Mouse (Mus musculus) embryonic facial prominence, embryonic 14.5 days (tissue): ENCODE data around the gene Slc39a9. TPM values are rescaled to one million over a fixed set of nuclear protein-coding genes. Genes with fewer than 3 reads are reported as not detected.

ENCODE experiments used
- ATAC-seq: fragments of 200-750 bp; cut with Nextera tagmentation; 2 replicates; pipeline ENCODE4 v1.8.0; 2017; ENCODE audit warnings: low read depth, moderate number of reproducible peaks, moderate TSS enrichment
- DNase-seq: peaks from one replicate; pipeline ENCODE4 v3.0.0-alpha.2; 2015; ENCODE audit warnings: low spot score
- H3K27ac ChIP-seq: fragments of 300-500 bp; sonication (generic); replicated peaks from 2 replicates; pipeline ENCODE4 v1.5.1; 2014; ENCODE audit warnings: low read depth, mild to moderate bottlenecking, low read length, moderate library complexity
- H3K27me3 ChIP-seq: fragments of 300-500 bp; sonication (generic); replicated peaks from 2 replicates; pipeline ENCODE4 v1.6.1; 2014; ENCODE audit warnings: low read length; ENCODE audit not compliant: control insufficient read depth, insufficient read depth
- H3K36me3 ChIP-seq: fragments of 300-500 bp; sonication (generic); 2 replicates; pipeline ENCODE4 v1.6.1; 2014; ENCODE audit warnings: low read length, mixed read lengths; ENCODE audit not compliant: control insufficient read depth, insufficient read depth
- H3K4me1 ChIP-seq: fragments of 300-500 bp; sonication (generic); 2 replicates; pipeline ENCODE4 v1.6.1; 2014; ENCODE audit warnings: antibody characterized with exemption, low read length; ENCODE audit not compliant: control insufficient read depth, insufficient read depth
- H3K4me2 ChIP-seq: fragments of 300-500 bp; sonication (generic); 2 replicates; pipeline ENCODE4 v1.6.1; 2014; ENCODE audit warnings: low read depth, mild to moderate bottlenecking, low read length, moderate library complexity, mixed read lengths
- H3K4me3 ChIP-seq: fragments of 300-500 bp; sonication (generic); 2 replicates; pipeline ENCODE4 v1.5.1; 2014; ENCODE audit warnings: low read depth, mild to moderate bottlenecking, low read length
- H3K9ac ChIP-seq: fragments of 300-500 bp; sonication (generic); 2 replicates; pipeline ENCODE4 v1.6.1; 2014; ENCODE audit warnings: low read depth, mild to moderate bottlenecking, low read length, moderate library complexity, mixed read lengths
- H3K9me3 ChIP-seq: fragments of 300-500 bp; sonication (generic); 2 replicates; pipeline ENCODE4 v1.6.1; 2016; ENCODE audit warnings: low read length; ENCODE audit not compliant: control insufficient read depth
- WGBS: fragments of 180-500 bp; shearing (Covaris S2); extraction: QIAGEN DNeasy Blood & Tissue Kit; methylation state at CpG from one replicate; pipeline ENCODE4 v1.1.7; 2014; 5-methylcytosine and 5-hydroxymethylcytosine counted together
- polyA plus RNA-seq: library from polyadenylated mRNA; unstranded; fragments of >200 nt; fragmentation: Nextera tagmentation; extraction: Ambion mirVana; gene quantifications from 2 replicates; pipeline ENCODE4 v1.2.1, GENCODE M21; 2014

Gene Slc39a9
- polyA plus RNA-seq, 1 experiment from 2014 or later = 26.7 TPM

GRCm38 (mm10) chr12:80663935-80664334 is 20.3 kb downstream of the Slc39a9 start:
- 76% methylated on average over 2 of the region's 2 CpGs for WGBS
- H3K9ac ChIP-seq = no peak overlapping the region
- no peaks in the 10 kb centered on the region for H3K9me3 ChIP-seq
- no peak overlapping the region for H3K4me3 ChIP-seq
- no peak overlapping the region for H3K27ac ChIP-seq
- peaks cover 47% of the 10 kb centered on the region for H3K36me3 ChIP-seq
- no peaks in the 10 kb centered on the region for H3K4me1 ChIP-seq
- no peak for DNase-seq
- ATAC-seq = no peak
- no peaks in the 10 kb centered on the region for H3K27me3 ChIP-seq
- no peak overlapping the region for H3K4me2 ChIP-seq

GRCm38 (mm10) chr12:80668391-80668790 is 24.7 kb downstream of the Slc39a9 start:
- no peaks in the 10 kb centered on the region for H3K4me1 ChIP-seq
- DNase-seq (no peak), ATAC-seq (no peak)
- H3K27me3 ChIP-seq = no peaks in the 10 kb centered on the region
- H3K4me3 ChIP-seq = no peak overlapping the region
- no peak overlapping the region for H3K4me2 ChIP-seq
- H3K9me3 ChIP-seq = no peaks in the 10 kb centered on the region
- H3K27ac ChIP-seq = no peak overlapping the region
- H3K36me3 ChIP-seq = peaks cover 62% of the 10 kb centered on the region
- no peak overlapping the region for H3K9ac ChIP-seq
- 80% methylated on average over 2 of the region's 2 CpGs for WGBS

- H3K4me2 ChIP-seq = no peak overlapping the region
- no peaks in the 10 kb centered on the region for H3K4me1 ChIP-seq
- no peaks in the 10 kb centered on the region for H3K27me3 ChIP-seq
- ATAC-seq = peak; percentile 57; the same call in 1 of the 2 replicates
- H3K9ac ChIP-seq = no peak overlapping the region
- no peaks in the 10 kb centered on the region for H3K9me3 ChIP-seq
- DNase-seq = peak; percentile 64
- H3K27ac ChIP-seq = no peak overlapping the region
- peaks cover 69% of the 10 kb centered on the region for H3K36me3 ChIP-seq
- H3K4me3 ChIP-seq = no peak overlapping the region
- WGBS = 16% methylated on average over 3 of the region's 3 CpGs
Measured at GRCm38 (mm10) chr12:80673170-80673569, 29.5 kb downstream of the Slc39a9 start.

GRCm38 (mm10) chr12:80681340-80681739 is 37.7 kb downstream of the Slc39a9 start:
- Histone ChIP-seq H3K27ac (no peak overlapping the region), H3K9me3 (no peaks in the 10 kb centered on the region), H3K27me3 (no peaks in the 10 kb centered on the region), H3K4me2 (no peak overlapping the region), H3K4me3 (no peak overlapping the region), H3K36me3 (peaks cover 30% of the 10 kb centered on the region), H3K9ac (no peak overlapping the region), H3K4me1 (no peaks in the 10 kb centered on the region)
- peak; percentile 40 for DNase-seq
- 81% methylated on average over 1 of the region's 1 CpGs for WGBS
- 0 out of 2 replicates have a peak, but pooled peaks have one; percentile 26 for ATAC-seq

GRCm38 (mm10) chr12:80683554-80683953 is 39.9 kb downstream of the Slc39a9 start:
- Histone ChIP-seq H3K4me2 (no peak overlapping the region), H3K27me3 (no peaks in the 10 kb centered on the region), H3K4me3 (no peak overlapping the region), H3K9ac (no peak overlapping the region), H3K9me3 (no peaks in the 10 kb centered on the region), H3K27ac (no peak overlapping the region), H3K4me1 (no peaks in the 10 kb centered on the region), H3K36me3 (peaks cover 18% of the 10 kb centered on the region)
- WGBS = 86% methylated on average over 3 of the region's 3 CpGs
- DNase-seq = no peak
- ATAC-seq = no peak

GRCm38 (mm10) chr12:80684316-80684715 is 40.6 kb downstream of the Slc39a9 start:
- no peaks in the 10 kb centered on the region for H3K9me3 ChIP-seq
- no peaks in the 10 kb centered on the region for H3K4me1 ChIP-seq
- WGBS = 77% methylated on average over 3 of the region's 3 CpGs
- H3K27me3 ChIP-seq = no peaks in the 10 kb centered on the region
- DNase-seq (no peak), ATAC-seq (no peak)
- no peak overlapping the region for H3K4me3 ChIP-seq
- no peak overlapping the region for H3K27ac ChIP-seq
- H3K4me2 ChIP-seq = no peak overlapping the region
- peaks cover 13% of the 10 kb centered on the region for H3K36me3 ChIP-seq
- H3K9ac ChIP-seq = no peak overlapping the region

GRCm38 (mm10) chr12:80687788-80688211 is 44.1 kb downstream of the Slc39a9 start:
- WGBS = 61% methylated on average over 10 of the region's 10 CpGs
- H3K27ac ChIP-seq = no peak overlapping the region

GRCm38 (mm10) chr12:80689696-80690095 is 46.0 kb downstream of the Slc39a9 start:
- H3K9me3 ChIP-seq = no peaks in the 10 kb centered on the region
- DNase-seq (peak; percentile 16), ATAC-seq (no peak)
- H3K27ac ChIP-seq = no peak overlapping the region
- peaks cover 38% of the 10 kb centered on the region for H3K27me3 ChIP-seq
- H3K4me3 ChIP-seq = no peak overlapping the region
- H3K4me1 ChIP-seq = peaks cover 15% of the 10 kb centered on the region
- no peak overlapping the region for H3K9ac ChIP-seq
- WGBS = 47% methylated on average over 5 of the region's 5 CpGs
- no peaks in the 10 kb centered on the region for H3K36me3 ChIP-seq
- H3K4me2 ChIP-seq = no peak overlapping the region

More at GRCm38 (mm10) chr12:80687788-80688211, 44.1 kb downstream of the Slc39a9 start:
- ATAC-seq (peak; percentile 35; the same call in 1 of the 2 replicates), DNase-seq (peak; percentile 88)
- Histone ChIP-seq H3K27me3 (peaks cover 22% of the 10 kb centered on the region), H3K9me3 (no peaks in the 10 kb centered on the region), H3K4me3 (no peak overlapping the region), H3K36me3 (no peaks in the 10 kb centered on the region), H3K9ac (no peak overlapping the region), H3K4me1 (peaks cover 11% of the 10 kb centered on the region), H3K4me2 (no peak overlapping the region)

GRCm38 (mm10) chr12:80691671-80692091 is 48.0 kb downstream of the Slc39a9 start:
- H3K36me3 ChIP-seq = no peaks in the 10 kb centered on the region
- H3K27me3 ChIP-seq = peaks cover 44% of the 10 kb centered on the region
- WGBS = 6% methylated on average over 12 of the region's 12 CpGs
- no peak overlapping the region for H3K27ac ChIP-seq
- peaks cover 15% of the 10 kb centered on the region for H3K4me1 ChIP-seq
- ATAC-seq (no peak), DNase-seq (peak; percentile 5)
- no peaks in the 10 kb centered on the region for H3K9me3 ChIP-seq
- peak overlapping the region; percentile 62 for H3K4me2 ChIP-seq
- H3K4me3 ChIP-seq = peak overlapping the region; percentile 42
- no peak overlapping the region for H3K9ac ChIP-seq
